Mouse (Mus musculus): ENCODE results near the gene Arhgef10l.
"Not testable (repeated sequence)": the region's sequence is repeated elsewhere in the genome, so short reads cannot be mapped to it uniquely, and the experiment has no call there.

Arhgef10l gene

GRCm38 (mm10) chr4:140602022-140602421 lies 63.8 kb downstream of the Arhgef10l start:
- no peak for DNase-seq

DNA sequence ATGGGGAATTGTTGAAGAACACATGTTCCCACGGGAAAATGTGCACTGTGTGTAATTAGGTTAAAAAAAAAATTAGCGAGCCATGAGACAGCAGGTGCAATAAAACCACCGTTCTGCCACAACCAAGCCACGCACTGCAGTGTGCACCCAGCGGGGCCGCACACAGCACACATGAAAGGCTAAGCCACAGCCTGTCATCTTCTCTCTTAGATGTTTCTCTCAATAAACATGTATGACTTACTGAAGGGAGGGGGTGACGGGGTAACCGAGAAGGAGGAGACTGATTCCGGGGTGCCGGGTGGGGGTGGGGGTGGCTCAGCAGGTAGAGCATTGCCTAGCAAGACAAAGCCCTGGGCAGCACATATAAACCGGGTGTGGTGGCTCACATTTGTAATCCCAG lies 64.7 kb downstream of the Arhgef10l start:
- DNase-seq, result no peak

DNA sequence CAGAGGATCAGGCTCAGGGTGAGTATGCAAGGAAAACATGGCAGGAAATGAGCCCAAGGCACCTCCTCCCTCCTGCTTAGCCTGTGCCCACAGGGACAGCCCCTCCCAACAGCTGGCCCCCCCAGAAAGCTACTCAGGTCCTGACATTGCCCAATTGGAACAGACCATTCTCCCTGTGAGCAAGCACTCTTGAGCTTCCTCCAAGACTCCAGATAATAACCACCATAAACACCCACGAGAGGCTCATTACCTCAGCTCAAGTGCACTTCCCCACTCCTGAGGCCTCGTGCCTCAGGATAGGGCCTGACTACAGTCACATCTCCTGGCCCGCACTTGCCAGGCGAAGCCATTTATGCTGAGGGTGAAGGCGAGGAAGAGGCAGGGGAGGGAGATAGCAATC lies 67.0 kb downstream of the Arhgef10l start:
- DNase-seq, result no peak

- no peak for DNase-seq
These were observed 67.9 kb downstream of the Arhgef10l start for GRCm38 (mm10) chr4:140597928-140598327.

DNA sequence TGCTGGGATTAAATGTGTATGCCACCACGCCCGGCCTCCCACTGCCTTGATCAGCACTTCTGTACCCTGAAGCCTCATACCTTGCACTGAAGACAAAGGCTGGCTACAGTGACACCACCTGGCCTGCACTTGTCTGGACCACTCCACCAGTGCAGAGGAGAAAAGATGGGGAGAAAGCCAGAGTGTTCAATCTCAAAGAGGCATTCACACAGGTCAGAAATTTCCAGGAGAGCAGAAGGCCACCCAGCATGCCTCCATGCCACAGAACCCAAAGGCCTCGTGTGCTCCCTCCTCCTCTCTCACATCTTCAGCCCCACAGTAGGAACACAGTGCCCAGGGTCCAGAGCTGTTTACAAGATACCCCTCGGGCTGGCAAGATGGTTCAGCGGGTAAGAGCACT lies 68.4 kb downstream of the Arhgef10l start:
- no peak for DNase-seq

- no peak for DNase-seq
These were observed 71.9 kb downstream of the Arhgef10l start for GRCm38 (mm10) chr4:140593771-140594505.

DNA sequence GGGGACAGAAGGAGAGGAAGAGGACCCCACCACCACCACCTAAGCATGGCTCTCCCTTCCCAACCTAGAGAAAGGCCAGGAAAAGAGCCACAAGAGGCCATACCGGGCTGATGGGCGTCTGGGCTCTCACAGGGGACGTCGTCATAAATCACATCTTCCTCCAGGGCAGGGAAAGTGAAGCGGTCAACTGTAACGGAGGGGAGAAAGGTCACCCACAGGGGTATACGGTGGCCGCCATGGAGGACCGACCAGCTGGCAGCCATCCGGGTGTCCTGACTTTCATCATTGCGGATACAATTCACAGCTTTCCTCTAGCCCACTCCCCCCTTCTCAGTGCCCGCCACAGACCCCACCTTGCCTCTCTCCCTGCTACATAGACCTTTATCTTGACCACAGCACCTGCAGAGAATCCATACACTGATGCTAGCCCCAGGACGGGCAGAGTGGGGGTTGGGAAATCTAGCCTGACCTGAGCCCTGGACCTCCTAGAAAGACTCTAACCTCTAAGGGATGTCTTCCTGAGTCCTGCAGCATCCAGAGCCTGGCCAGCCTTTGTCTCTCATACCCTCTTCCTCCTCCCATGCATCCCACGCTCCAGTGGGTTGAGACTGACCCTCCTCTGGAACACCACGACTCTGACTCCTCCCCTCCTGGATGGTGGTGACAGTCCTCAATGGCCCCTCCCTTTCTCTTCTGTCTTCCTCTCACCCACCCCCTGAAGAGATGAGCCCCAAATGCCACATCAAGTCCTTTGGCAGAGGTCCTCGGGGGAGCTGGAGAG lies 72.6 kb downstream of the Arhgef10l start:
- peak in 1 of 2 experiments; percentile 38 for DNase-seq

DNA sequence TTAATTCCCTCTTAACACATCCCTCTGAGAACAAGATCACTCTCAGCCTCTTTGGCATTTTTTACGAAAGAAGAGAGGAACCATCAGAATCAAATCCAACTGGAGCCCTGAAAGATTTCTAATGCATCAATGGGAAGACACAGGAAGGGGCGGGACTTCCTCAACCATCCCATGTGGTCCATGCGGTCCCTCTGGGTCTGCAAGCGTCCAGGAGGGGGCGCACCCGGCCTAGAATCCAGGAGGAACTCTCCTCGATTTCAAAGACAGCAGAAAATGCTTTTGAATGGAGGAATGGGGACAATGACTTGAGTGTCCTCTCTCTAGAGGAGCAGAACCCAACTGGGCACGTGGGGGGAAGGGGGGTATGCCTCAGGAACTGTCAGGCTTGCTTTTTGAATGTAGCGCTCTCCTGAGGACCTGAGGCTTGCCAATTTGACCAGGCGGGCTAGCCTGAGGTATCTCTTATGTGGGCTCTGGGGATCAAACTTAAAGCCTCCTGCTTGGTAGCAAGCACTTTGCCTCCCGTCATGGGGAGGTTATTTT lies 73.5 kb downstream of the Arhgef10l start:
- DNase-seq, result peak; percentile 96 to 98

GRCm38 (mm10) chr4:140586478-140586877 lies 79.3 kb downstream of the Arhgef10l start:
- DNase-seq, result no peak

- no peak for DNase-seq
These were observed 81.6 kb downstream of the Arhgef10l start for GRCm38 (mm10) chr4:140584240-140584639.

DNA sequence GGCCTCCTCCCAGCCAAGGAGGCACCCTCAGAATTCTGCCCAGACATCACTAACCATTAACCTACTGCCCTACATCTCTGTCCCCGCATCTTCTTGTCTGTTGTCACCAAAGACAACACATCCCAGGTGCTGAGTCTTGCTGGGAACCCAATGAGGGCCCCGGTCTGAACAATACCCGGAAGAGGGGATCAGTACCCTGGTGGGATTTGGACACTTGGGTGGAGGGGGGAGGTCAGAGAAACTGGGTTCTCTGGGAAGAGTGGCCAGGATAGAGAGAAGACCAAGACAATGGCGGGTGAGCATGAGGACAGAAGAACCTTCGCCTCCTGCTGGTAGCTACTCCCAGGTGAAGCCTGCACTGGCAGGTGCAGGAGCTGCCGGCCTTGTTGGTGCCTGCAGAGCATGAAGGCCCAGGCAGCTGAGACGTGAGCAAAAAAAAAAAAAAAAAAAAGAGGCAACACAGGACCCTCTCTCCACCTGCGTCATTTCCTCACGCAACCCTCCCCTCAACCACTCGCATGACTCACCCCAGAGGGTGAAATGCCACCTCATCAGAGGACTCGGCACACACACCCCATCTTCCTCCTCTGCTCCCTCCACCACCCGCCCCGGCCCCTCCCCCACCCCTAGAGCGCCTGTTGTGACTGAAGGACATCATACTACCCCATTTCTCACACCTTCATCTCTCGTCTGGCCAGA lies 83.3 kb downstream of the Arhgef10l start:
- DNase-seq, result no peak

DNA sequence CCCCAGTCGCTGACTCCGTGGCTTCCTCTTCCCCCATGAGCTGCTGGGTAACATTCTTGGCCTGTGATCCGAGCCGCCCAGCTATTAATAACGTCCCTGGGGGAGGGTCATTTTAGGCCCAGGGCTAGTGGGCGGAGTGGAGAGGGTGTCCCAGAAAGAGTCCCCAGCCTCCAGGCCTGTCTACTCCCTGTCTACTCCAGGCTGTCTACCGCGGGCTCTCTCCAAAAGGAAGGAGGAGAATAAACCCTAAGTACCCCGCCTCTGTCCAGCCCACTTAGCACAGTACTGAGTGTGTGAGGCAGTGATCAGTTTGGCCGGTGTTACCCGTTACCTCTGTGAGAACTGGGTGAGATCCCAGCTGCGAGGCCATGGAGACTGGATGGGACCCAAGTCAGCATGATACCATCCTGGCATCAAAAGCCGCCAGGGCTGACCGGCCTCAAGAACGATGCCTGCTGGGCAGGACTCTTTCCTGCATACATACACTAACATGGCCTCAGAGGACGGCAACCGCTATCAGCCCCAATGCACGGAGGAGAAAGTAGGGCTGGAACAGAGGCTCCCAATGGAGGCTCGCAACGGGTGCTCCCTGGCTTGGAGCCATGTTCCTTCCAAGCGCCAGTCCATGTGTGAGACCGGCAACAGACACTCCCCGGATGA lies 84.0 kb downstream of the Arhgef10l start:
- DNase-seq, result peak; percentile 36 to 52

GRCm38 (mm10) chr4:140581341-140581729 lies 84.5 kb downstream of the Arhgef10l start:
- no peak for DNase-seq

GRCm38 (mm10) chr4:140580866-140581265 lies 84.9 kb downstream of the Arhgef10l start:
- no peak for DNase-seq

GRCm38 (mm10) chr4:140579576-140579975 lies 86.2 kb downstream of the Arhgef10l start:
- no peak for DNase-seq

DNA sequence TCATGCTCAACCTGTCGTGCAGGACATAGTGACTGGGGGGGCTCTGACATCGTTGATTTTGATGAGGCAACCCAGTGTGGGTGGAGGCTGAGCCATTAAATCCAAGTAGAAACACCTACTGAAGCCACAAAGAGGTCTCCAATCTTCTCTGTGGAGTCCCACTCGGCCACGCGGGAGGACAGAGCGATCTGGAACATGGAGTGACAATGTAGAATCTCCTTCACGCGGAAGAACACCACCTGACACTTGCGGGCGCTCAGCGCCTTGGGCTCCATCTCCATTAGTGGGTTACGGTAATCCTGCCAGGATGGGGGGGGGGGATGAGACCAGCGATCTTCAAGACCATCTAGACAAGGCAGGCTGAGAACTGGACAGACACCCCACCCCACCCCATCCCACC lies 86.7 kb downstream of the Arhgef10l start:
- no peak for DNase-seq

- no peak for DNase-seq
These were observed 89.2 kb downstream of the Arhgef10l start for GRCm38 (mm10) chr4:140576628-140577027.

- DNase-seq, result not testable (repeated sequence)
These were observed 90.9 kb downstream of the Arhgef10l start for GRCm38 (mm10) chr4:140574863-140575262.

- no peak for DNase-seq
These were observed 93.4 kb downstream of the Arhgef10l start for GRCm38 (mm10) chr4:140572376-140572775.

DNA sequence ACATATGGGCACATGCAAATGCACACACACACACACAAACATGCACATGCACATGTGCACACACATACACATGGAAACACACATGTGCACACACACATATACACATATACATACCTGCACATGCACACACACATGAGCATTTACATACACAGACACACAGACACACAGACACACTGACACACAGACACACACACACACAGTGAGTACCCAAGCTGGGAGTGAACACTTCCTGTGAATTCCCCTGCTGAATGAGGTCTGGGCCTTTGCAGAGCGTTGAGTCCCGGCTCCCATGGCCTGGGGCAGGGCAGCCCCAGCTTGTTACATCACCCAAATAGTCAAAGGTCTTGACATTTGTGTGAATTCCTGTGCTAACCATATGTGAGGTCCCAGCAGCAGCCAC lies 96.4 kb downstream of the Arhgef10l start:
- DNase-seq, result no peak

GRCm38 (mm10) chr4:140567911-140568480 lies 97.8 kb downstream of the Arhgef10l start:
- DNase-seq, result no peak

GRCm38 (mm10) chr4:140566785-140567184 lies 99.0 kb downstream of the Arhgef10l start:
- DNase-seq, result peak in 1 of 2 experiments; percentile 28
